Mouse (Mus musculus) left cerebral cortex, adult 2 months (tissue): ENCODE results near the gene Arhgap31. TPM values are rescaled to one million over a fixed set of nuclear protein-coding genes. Genes with fewer than 3 reads are reported as not detected.
A peak's percentile ranks its signal among the peaks of the same experiment; 100 is the strongest.

Experiments
- DNase-seq, 2 experiments: peaks; one replicate each; pipeline ENCODE4 v3.0.0; 2021 to 2022; ENCODE audit warnings: low spot score in 2 of 2, mixed read lengths in 1 of 2; ENCODE audit errors: extremely low spot score in 1 of 2
- H3K27ac ChIP-seq: fragments of 200-600 bp; 2 replicates; pipeline ENCODE4 v1.8.1; 2022
- H3K4me3 ChIP-seq: fragments of 200-600 bp; 2 replicates; pipeline ENCODE4 v1.8.1; 2022
- CTCF ChIP-seq: fragments of 200-600 bp; IDR thresholded peaks from 2 replicates; pipeline ENCODE4 v1.8.1; 2022; ENCODE audit warnings: antibody characterized with exemption, mild to moderate bottlenecking, moderate library complexity
- intact Hi-C: fragments of 180-260 bp; cut with DNase I; formaldehyde crosslinking; loops from one replicate; pipeline ENCODE4 v1.15.1; 2025
- total RNA-seq, 2 experiments: library from RNA; stranded (reverse); gene quantifications; 2 replicates each; pipeline ENCODE4 v1.2.3; 2021

Arhgap31 gene
- total RNA-seq, 2 experiments from 2014 or later = 19.1 to 20.6 TPM

DNA sequence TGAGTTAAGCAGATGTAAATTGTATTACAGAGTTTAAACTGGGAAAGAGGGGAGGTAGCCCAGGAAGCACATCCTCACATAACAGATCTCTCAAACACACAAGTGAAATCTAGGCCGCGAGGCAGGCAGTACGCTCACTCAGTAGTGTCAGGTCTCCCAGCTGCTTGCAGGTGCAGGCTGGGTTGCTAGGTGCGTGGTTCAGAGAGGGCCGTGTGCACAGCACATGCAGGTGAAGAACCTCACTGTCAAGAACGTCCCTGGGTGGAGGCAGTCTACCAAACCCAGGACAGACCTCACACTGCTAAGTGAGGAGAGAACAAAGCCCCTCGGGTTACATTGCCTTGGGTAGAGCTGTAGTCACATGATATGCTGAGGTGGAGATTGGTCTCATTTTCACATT is 128.3 kb downstream of the Arhgap31 start:
- TF ChIP-seq CTCF = no peak
- intact Hi-C loops = no loop called here
- Histone ChIP-seq H3K27ac (no peak overlapping the region), H3K4me3 (no peak overlapping the region)
- no peak for DNase-seq

DNA sequence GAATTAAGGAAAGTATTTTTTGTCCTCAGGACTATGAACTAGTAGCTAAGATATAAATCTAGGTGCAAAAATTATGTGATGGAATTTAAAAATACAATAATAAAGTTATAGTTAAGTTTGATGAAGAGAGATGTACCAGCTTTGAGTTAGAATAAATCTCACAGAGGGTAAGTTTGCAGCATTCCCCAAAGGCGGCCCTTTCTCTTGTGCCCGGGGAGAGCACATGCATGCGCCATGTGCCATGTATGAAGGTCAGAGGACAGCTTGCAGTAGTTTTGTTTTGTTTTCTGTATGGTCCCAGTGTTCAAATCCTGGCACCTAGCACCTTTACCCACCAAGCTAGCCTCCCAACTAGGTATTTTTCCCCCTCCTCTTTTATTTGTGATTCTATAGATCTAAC is 141.6 kb downstream of the Arhgap31 start:
- intact Hi-C loops = no loop called here
- no peak for TF ChIP-seq CTCF
- DNase-seq = no peak
- Histone ChIP-seq H3K4me3 (no peak overlapping the region), H3K27ac (no peak overlapping the region)

DNA sequence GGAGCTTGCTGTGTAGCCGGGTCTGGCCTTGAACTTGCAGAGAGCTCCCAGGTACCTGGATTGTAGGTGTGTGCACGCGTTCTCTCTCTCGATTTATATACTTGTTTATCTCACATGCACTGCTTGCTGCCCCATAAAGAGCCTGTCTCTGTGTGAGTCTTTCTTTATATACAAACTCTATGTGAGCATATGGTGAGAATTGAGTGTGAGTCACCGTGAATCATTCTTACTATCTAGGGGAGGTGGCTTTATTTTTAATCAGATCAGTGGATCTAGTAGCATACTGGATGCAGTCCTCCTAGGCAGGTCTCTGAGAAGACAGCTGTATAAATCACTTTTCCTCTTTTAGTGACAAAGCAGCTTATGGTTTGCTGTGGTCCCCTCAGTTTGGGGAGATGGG is 144.9 kb downstream of the Arhgap31 start:
- no peak overlapping the region for H3K4me3 ChIP-seq
- no peak for DNase-seq
- no peak for TF ChIP-seq CTCF

DNA sequence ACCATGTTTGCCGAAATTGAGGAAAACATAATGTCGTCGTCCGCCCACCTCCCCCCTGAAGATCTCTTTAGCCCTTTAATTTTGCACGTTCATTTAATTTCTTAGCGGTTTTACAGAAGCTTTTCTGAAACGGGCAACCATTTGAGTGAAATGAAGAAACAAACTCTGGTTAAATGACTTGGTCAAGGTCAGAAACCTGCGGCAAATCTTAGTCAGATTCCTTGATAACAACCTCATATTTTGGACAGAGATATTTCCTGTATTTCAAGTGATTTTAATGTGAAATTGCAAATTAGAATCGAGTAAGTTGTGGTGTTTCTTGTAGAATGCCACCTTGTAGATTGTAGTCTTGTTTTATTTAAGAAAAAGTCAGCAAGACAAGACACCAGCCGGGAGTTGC is 149.6 kb downstream of the Arhgap31 start:
- no peak for TF ChIP-seq CTCF
- DNase-seq = no peak
- intact Hi-C loops = no loop called here
- Histone ChIP-seq H3K4me3 (peak overlapping the region; percentile 92), H3K27ac (no peak overlapping the region)

More for the DNA sequence above, 144.9 kb downstream of the Arhgap31 start:
- no peak overlapping the region for H3K27ac ChIP-seq
- intact Hi-C loops = no loop called here

DNA sequence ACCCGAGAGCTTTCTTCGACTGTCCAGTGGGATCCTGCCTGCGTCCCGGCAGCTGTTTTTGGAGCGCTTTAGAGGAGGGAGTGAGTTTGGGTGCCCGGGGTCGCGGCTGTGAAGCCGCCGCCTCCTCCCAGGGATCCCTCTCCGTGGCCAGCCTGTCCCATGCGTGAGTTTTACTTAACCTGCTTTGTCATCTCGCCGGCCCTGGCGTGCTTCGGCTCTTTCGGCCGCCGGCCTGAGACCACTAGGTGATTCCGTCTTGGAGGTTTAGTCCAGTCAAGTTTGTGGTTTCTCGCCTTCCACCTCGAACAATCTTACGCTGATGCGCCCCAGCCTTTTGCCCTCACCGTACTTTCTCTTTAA is 150.1 kb downstream of the Arhgap31 start:
- TF ChIP-seq CTCF = no peak
- peak overlapping the region; percentile 92 for H3K4me3 ChIP-seq
- DNase-seq = no peak
- intact Hi-C loops = loop anchor here (1.0 kb wide), 2 partner anchors 13 to 41 kb away; partner anchors contain the start of genes Poglut1 and Timmdc1
- H3K27ac ChIP-seq = peak overlapping the region; percentile 83

DNA sequence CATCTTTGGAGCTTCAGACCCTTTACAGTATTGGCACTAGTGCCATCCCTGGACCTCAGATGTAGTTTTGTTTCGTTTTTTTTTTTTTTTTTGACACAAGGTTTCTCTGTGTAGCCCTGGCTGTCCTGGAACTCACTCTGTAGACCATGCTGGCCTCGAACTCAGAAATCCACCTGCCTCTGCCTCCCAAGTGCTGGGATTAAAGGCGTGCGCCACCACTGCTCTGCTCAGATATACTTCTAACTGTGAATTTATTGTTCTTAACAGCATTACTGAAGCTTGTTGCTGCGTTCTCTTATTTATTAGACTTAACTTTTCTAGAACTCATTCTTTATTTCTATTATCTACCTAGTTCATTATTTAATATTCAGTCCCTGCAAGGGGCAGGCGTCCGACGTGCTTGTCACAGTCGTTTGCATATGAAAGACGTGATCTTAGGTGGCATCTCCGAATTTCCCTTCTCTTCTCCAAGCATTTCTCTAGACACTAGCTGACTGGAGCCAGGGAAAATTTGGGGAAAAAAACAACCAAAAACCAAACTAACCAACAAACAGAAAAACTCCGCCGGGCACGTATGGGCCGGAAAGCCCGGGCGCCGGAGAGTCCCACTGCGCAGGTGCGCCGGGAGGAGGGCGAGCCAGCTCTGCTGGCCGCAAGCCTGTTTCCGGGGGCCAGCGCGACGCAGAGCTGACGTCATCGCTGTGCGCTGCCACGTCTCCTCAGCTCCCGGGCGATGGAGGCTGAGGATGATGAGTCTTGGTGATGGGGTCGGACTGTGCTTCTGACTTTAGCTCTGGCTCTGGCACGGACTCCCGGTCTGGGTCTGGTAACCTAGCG is 150.7 kb downstream of the Arhgap31 start:
- intact Hi-C loops = loop anchor here (1.0 kb wide), 2 partner anchors 12 to 40 kb away; partner anchors contain the start of genes Poglut1 and Timmdc1
- DNase-seq = peak; percentile 97 to 98
- no peak for TF ChIP-seq CTCF
- peak overlapping the region; percentile 83 for H3K27ac ChIP-seq
- peak overlapping the region; percentile 92 for H3K4me3 ChIP-seq

DNA sequence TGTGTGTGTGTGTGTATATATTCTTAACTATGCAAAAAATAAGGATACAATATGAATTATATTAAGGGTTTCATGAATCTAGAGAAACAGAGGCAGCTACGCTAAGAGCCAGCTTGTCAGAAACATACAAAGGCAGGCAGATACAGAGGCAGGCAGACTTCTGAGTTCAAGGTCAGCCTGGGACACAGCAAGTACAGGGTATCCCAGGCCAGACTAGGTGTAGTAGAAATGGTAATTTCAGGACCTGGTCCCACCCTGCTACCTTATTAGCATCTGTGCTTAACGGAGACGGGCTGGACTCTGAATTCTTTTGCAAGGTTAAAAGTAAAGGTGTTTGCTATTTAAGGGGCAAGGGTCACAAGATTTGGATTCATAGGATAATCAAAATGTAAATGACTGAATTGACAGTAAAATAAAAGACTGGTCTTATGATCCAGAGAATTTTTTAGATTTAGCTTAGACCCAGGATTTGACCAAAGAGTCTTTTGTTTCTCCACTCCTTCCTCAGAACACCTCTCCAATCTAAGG is 154.8 kb downstream of the Arhgap31 start, which contains the start of gene Tmem39a:
TSS of gene Tmem39a (plus strand) at position 478 of the 528 bp plus-strand sequence.
- no peak for TF ChIP-seq CTCF
- H3K4me3 ChIP-seq = no peak within 1 kb of the TSS
- intact Hi-C loops = no loop called here
- H3K27ac ChIP-seq = no peak within 1 kb of the TSS
- no peak for DNase-seq

DNA sequence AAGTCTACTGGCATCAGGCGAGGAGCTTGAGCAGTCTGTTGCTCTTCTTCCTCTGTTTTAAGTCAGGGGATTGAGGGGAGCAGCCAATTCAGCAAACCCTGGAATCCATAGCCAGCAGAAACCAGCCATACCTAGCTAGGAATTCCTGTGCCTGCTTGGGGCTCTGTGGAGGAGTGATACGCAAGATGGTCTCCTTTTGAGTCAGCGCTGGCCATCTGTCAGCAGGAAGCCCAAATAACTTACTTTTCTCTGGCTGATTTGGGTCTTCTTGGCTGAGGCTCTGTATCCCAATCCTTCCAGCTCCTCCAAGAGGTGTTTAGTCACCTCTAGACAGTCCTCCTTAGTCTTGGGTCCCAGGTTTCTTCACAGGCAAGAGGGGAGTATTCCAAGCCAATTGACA is 157.1 kb downstream of the Arhgap31 start:
- intact Hi-C loops = no loop called here
- no peak for DNase-seq
- TF ChIP-seq CTCF = no peak
- H3K27ac ChIP-seq = no peak overlapping the region
- no peak overlapping the region for H3K4me3 ChIP-seq

DNA sequence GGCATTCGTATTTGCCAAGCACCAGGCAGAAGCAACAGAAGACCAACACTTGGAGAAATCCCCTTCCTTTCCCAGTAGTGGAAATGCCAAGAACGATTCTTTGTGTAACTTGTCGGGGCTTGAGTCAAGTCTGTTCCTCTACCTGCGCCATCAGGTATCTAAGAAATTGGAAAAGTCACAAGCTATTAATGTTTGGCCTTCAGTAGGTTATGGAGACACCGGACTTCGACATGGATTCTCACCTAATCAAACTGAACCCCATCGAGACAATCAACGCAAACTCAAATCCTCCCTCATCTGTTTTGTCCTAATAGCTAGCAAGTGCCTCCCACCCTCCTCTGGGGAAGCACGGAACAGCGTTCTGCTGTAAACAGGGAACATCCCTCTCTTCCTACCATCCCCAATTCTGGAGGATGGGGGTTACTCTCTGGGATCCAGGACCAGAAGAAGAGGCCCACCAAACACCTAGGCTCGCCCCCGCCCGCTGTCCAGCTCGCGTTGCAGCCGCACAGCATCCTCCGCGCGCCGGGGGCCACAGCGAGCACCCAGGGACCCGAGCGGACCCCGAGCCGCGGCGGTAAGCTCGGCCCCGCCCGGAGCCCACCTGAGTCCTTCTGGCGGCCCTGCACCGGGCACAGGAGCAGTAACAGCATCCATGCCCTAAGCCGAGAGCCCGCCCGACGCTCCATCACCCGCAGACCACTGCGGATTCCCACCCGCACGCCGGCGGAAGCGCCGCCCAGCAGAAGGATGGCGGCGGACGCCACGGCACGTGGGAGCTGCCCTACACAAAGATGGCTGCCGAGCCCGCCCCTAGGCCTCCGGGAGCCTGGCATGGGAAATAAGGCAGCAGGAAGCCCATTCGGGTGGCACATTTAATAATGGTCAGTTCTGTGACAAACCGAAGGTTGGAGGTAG is 163.3 kb downstream of the Arhgap31 start, which contains the start of gene Poglut1:
TSS of gene Poglut1 (minus strand) at position 780 of the 918 bp plus-strand sequence.
- intact Hi-C loops = loop anchor here (1.0 kb wide), 1 partner anchor 13 kb away; no protein-coding TSS in a partner anchor
- peak; percentile 83 to 84 for DNase-seq
- no peak; the same call in 1 of the 2 replicates for TF ChIP-seq CTCF
- peak within 1 kb of the TSS; percentile 64 for H3K4me3 ChIP-seq
- peak within 1 kb of the TSS; percentile 94 for H3K27ac ChIP-seq

Other genes starting within 250 kb of the Arhgap31 start
- gene Timmdc1, start 190.6 kb downstream of the Arhgap31 start, total RNA-seq = 10 to 100 TPM; 32.2 to 33.4 TPM
- 10 to 100 TPM; 41.8 to 44.0 TPM for gene Poglut1, start 163.0 kb downstream of the Arhgap31 start, total RNA-seq
- gene Tmem39a, start 154.6 kb downstream of the Arhgap31 start, total RNA-seq = 10 to 100 TPM; 23.5 to 24.9 TPM
- 10 to 100 TPM; 21.4 to 23.3 TPM for gene B4galt4, start 29.0 kb upstream of the Arhgap31 start, total RNA-seq
- gene Upk1b, start 87.1 kb upstream of the Arhgap31 start, total RNA-seq = 1 to 10 TPM; 1.4 to 1.7 TPM
- gene 4930435E12Rik, start 115.5 kb upstream of the Arhgap31 start, total RNA-seq = not detected
- gene Igsf11, start 179.4 kb upstream of the Arhgap31 start, total RNA-seq = 10 to 100 TPM; 37.7 to 49.5 TPM